Mouse (Mus musculus): ENCODE measurements around the gene Fam221a.

- no peak for TF ChIP-seq POLR2A (IDR thresholded peaks at IDR 0.05; ENCODE audit: control insufficient read depth in 1 of 2, insufficient read depth in 1 of 2, low read depth in 1 of 2, low read length in 2 of 2, poor library complexity in 1 of 2)
- no peak for TF ChIP-seq CTCF (IDR thresholded peaks at IDR 0.05 in 2 of 3, conservative IDR thresholded peaks at IDR 0.05 in 1 of 3; ENCODE audit: control insufficient read depth in 1 of 3, insufficient read depth in 1 of 3, low read depth in 2 of 3, low read length in 3 of 3, poor library complexity in 1 of 3, severe bottlenecking in 1 of 3)
- TF ChIP-seq ZC3H11A (IDR thresholded peaks at IDR 0.05; ENCODE audit: low read depth, low read length), result no peak
- TF ChIP-seq GATA1 (IDR thresholded peaks at IDR 0.05; ENCODE audit: low read depth, low read length), result no peak
- TF ChIP-seq USF1 (IDR thresholded peaks at IDR 0.05; ENCODE audit: low read depth, low read length), result no peak
- TF ChIP-seq TAL1 (IDR thresholded peaks at IDR 0.05; ENCODE audit: low read length), result no peak
- TF ChIP-seq ZKSCAN1 (IDR thresholded peaks at IDR 0.05; ENCODE audit: low read depth, low read length), result no peak
- TF ChIP-seq E2F4 (IDR thresholded peaks at IDR 0.05; ENCODE audit: borderline replicate concordance, low read depth, low read length), result no peak
- TF ChIP-seq GABPA (IDR thresholded peaks at IDR 0.05; ENCODE audit: low read depth, low read length), result no peak
- TF ChIP-seq KAT2A (conservative IDR thresholded peaks at IDR 0.05; ENCODE audit: low read depth, low read length), result no peak
- TF ChIP-seq UBTF (IDR thresholded peaks at IDR 0.05; ENCODE audit: borderline replicate concordance, insufficient read depth, low read depth, low read length), result no peak
- no peak for TF ChIP-seq RCOR1 (IDR thresholded peaks at IDR 0.05; ENCODE audit: low read depth, low read length)
Observed at GRCm38 (mm10) chr6:49373943-49374342, 6.4 kb downstream of the Fam221a start.
